Mouse (Mus musculus): ENCODE results near the gene Shbg. TPM values are rescaled to one million over a fixed set of nuclear protein-coding genes. Genes with fewer than 3 reads are reported as not detected.

The Shbg gene
- polyA plus RNA-seq, 1 experiment from 2014 or later: 26.6 TPM

GRCm38 (mm10) chr11:69656617-69657461, 39.1 kb upstream of the Shbg start:
- H3K9me3 ChIP-seq (replicated peaks): no peaks in the 10 kb centered on the region
- H3K36me3 ChIP-seq (replicated peaks): peaks cover 78% of the 10 kb centered on the region
- no peaks in the 10 kb centered on the region for H3K27me3 ChIP-seq
- H3K9ac ChIP-seq: no peak overlapping the region
- WGBS (ENCODE audit: insufficient replicate concordance): 54% methylated on average over 10 of the region's 10 CpGs
- 0 out of 2 replicates have a peak overlapping the region, but pooled peaks have one; percentile 1 for H3K27ac ChIP-seq (replicated peaks)
- peaks cover 55% of the 10 kb centered on the region for H3K4me1 ChIP-seq (replicated peaks)
- no peak overlapping the region for H3K4me2 ChIP-seq
- no peak overlapping the region for H3K4me3 ChIP-seq (replicated peaks)
- ATAC-seq (ENCODE audit: insufficient read depth): 0 out of 2 replicates have a peak, but pooled peaks have one; percentile 14

- Histone ChIP-seq H3K4me1 (replicated peaks) (peaks cover 48% of the 10 kb centered on the region), H3K4me2 (no peak overlapping the region), H3K27ac (replicated peaks) (no peak overlapping the region), H3K36me3 (replicated peaks) (peaks cover 86% of the 10 kb centered on the region), H3K9ac (no peak overlapping the region), H3K9me3 (replicated peaks) (no peaks in the 10 kb centered on the region), H3K27me3 (no peaks in the 10 kb centered on the region), H3K4me3 (replicated peaks) (no peak overlapping the region)
- ATAC-seq (ENCODE audit: insufficient read depth): no peak
- WGBS (ENCODE audit: insufficient replicate concordance): 71% methylated on average over 5 of the region's 5 CpGs
Observed at GRCm38 (mm10) chr11:69656065-69656455, 38.4 kb upstream of the Shbg start.

- peak within 1 kb of the TSS; percentile 0; the same call in 1 of the 2 replicates for H3K27ac ChIP-seq (replicated peaks)
- H3K9me3 ChIP-seq (replicated peaks): no peaks in the 10 kb centered on the region
- H3K4me3 ChIP-seq (replicated peaks): no peak within 1 kb of the TSS
- no peak within 1 kb of the TSS for H3K9ac ChIP-seq
- peaks cover 42% of the 10 kb centered on the region for H3K4me1 ChIP-seq (replicated peaks)
- no peaks in the 10 kb centered on the region for H3K27me3 ChIP-seq
- no peak within 1 kb of the TSS; the same call in 1 of the 2 replicates for H3K4me2 ChIP-seq
- ATAC-seq (ENCODE audit: insufficient read depth): no peak
- WGBS (ENCODE audit: insufficient replicate concordance): 38% methylated on average over 34 of the region's 34 CpGs
- H3K36me3 ChIP-seq (replicated peaks): peaks cover 91% of the 10 kb centered on the region
Observed at GRCm38 (mm10) chr11:69655264-69656064, 37.8 kb upstream of the Shbg start, which contains the start of gene Sox15. Sox15 (plus strand) TSS chr11:69655314.

- no peak for ATAC-seq (ENCODE audit: insufficient read depth)
- H3K4me3 ChIP-seq (replicated peaks): no peak overlapping the region
- 0 out of 2 replicates have a peak overlapping the region, but pooled peaks have one; percentile 0 for H3K27ac ChIP-seq (replicated peaks)
- WGBS (ENCODE audit: insufficient replicate concordance): 44% methylated on average over 9 of the region's 9 CpGs
- H3K9me3 ChIP-seq (replicated peaks): no peaks in the 10 kb centered on the region
- H3K9ac ChIP-seq: no peak overlapping the region
- peaks cover 39% of the 10 kb centered on the region for H3K4me1 ChIP-seq (replicated peaks)
- H3K4me2 ChIP-seq: no peak overlapping the region
- H3K36me3 ChIP-seq (replicated peaks): peaks cover 91% of the 10 kb centered on the region
- no peaks in the 10 kb centered on the region for H3K27me3 ChIP-seq
Observed at GRCm38 (mm10) chr11:69654760-69655159, 37.1 kb upstream of the Shbg start.

GRCm38 (mm10) chr11:69653399-69653798, 35.7 kb upstream of the Shbg start:
- Histone ChIP-seq H3K27me3 (no peaks in the 10 kb centered on the region), H3K4me2 (no peak overlapping the region), H3K36me3 (replicated peaks) (peaks cover 92% of the 10 kb centered on the region), H3K9me3 (replicated peaks) (no peaks in the 10 kb centered on the region), H3K4me3 (replicated peaks) (no peak overlapping the region), H3K27ac (replicated peaks) (no peak overlapping the region), H3K4me1 (replicated peaks) (peaks cover 39% of the 10 kb centered on the region), H3K9ac (no peak overlapping the region)
- 69% methylated on average over 5 of the region's 5 CpGs for WGBS (ENCODE audit: insufficient replicate concordance)
- ATAC-seq (ENCODE audit: insufficient read depth): no peak

GRCm38 (mm10) chr11:69645860-69646259, 28.2 kb upstream of the Shbg start:
- Histone ChIP-seq H3K4me1 (replicated peaks) (no peaks in the 10 kb centered on the region), H3K27me3 (no peaks in the 10 kb centered on the region), H3K9me3 (replicated peaks) (no peaks in the 10 kb centered on the region), H3K36me3 (replicated peaks) (peaks cover 97% of the 10 kb centered on the region), H3K4me3 (replicated peaks) (no peak overlapping the region), H3K9ac (no peak overlapping the region), H3K4me2 (no peak overlapping the region), H3K27ac (replicated peaks) (no peak overlapping the region)
- WGBS (ENCODE audit: insufficient replicate concordance): 73% methylated on average over 5 of the region's 5 CpGs
- ATAC-seq (ENCODE audit: insufficient read depth): peak; percentile 52

- peaks cover 39% of the 10 kb centered on the region for H3K4me1 ChIP-seq (replicated peaks)
- H3K4me3 ChIP-seq (replicated peaks): 0 out of 2 replicates have a peak overlapping the region, but pooled peaks have one; percentile 1
- no peak overlapping the region for H3K27ac ChIP-seq (replicated peaks)
- WGBS (ENCODE audit: insufficient replicate concordance): 79% methylated on average over 3 of the region's 3 CpGs
- no peaks in the 10 kb centered on the region for H3K9me3 ChIP-seq (replicated peaks)
- peaks cover 35% of the 10 kb centered on the region for H3K36me3 ChIP-seq (replicated peaks)
- no peak overlapping the region for H3K9ac ChIP-seq
- peak overlapping the region; percentile 76; the same call in 1 of the 2 replicates for H3K4me2 ChIP-seq
- H3K27me3 ChIP-seq: no peaks in the 10 kb centered on the region
- no peak for ATAC-seq (ENCODE audit: insufficient read depth)
Observed at GRCm38 (mm10) chr11:69635471-69635870, 17.8 kb upstream of the Shbg start.

- peak; percentile 59 for ATAC-seq (ENCODE audit: insufficient read depth)
- peaks cover 43% of the 10 kb centered on the region for H3K4me1 ChIP-seq (replicated peaks)
- H3K27me3 ChIP-seq: no peaks in the 10 kb centered on the region
- H3K4me3 ChIP-seq (replicated peaks): peak overlapping the region; percentile 94
- H3K9ac ChIP-seq: peak overlapping the region; percentile 99
- under 1% methylated on average over 37 of the region's 50 CpGs for whole genome bisulfite sequencing (ENCODE audit: insufficient replicate concordance)
- peaks cover 18% of the 10 kb centered on the region for H3K36me3 ChIP-seq (replicated peaks)
- peak overlapping the region; percentile 93 for H3K27ac ChIP-seq (replicated peaks)
- H3K9me3 ChIP-seq (replicated peaks): no peaks in the 10 kb centered on the region
- peak overlapping the region; percentile 76 for H3K4me2 ChIP-seq
Observed at GRCm38 (mm10) chr11:69633128-69633866, 15.6 kb upstream of the Shbg start.

- peak; percentile 97 for ATAC-seq (ENCODE audit: insufficient read depth)
- Histone ChIP-seq H3K9me3 (replicated peaks) (no peaks in the 10 kb centered on the region), H3K9ac (peak within 1 kb of the TSS; percentile 99), H3K27ac (replicated peaks) (peak within 1 kb of the TSS; percentile 93), H3K4me3 (replicated peaks) (peak within 1 kb of the TSS; percentile 94), H3K4me2 (peak within 1 kb of the TSS; percentile 76), H3K36me3 (replicated peaks) (peaks cover 10% of the 10 kb centered on the region), H3K4me1 (replicated peaks) (peaks cover 43% of the 10 kb centered on the region), H3K27me3 (no peaks in the 10 kb centered on the region)
- WGBS (ENCODE audit: insufficient replicate concordance): 0% methylated on average over 51 of the region's 56 CpGs
Observed at GRCm38 (mm10) chr11:69632284-69633089, 14.8 kb upstream of the Shbg start, which contains the start of gene Fxr2. Fxr2 (plus strand) TSS chr11:69632990.

- Histone ChIP-seq H3K36me3 (replicated peaks) (no peaks in the 10 kb centered on the region), H3K9me3 (replicated peaks) (no peaks in the 10 kb centered on the region), H3K4me2 (no peak overlapping the region), H3K4me3 (replicated peaks) (no peak overlapping the region), H3K27me3 (no peaks in the 10 kb centered on the region), H3K4me1 (replicated peaks) (peaks cover 27% of the 10 kb centered on the region), H3K9ac (no peak overlapping the region), H3K27ac (replicated peaks) (no peak overlapping the region)
- no peak for ATAC-seq (ENCODE audit: insufficient read depth)
- WGBS (ENCODE audit: insufficient replicate concordance): 58% methylated on average over 1 of the region's 1 CpGs
Observed at GRCm38 (mm10) chr11:69629802-69630201, 12.1 kb upstream of the Shbg start.
